Mouse (Mus musculus) thymus, postnatal 14 days (tissue): ENCODE measurements around the gene Gm4985.
"Not testable (repeated sequence)": the region's sequence is repeated elsewhere in the genome, so short reads cannot be mapped to it uniquely, and the experiment has no call there.

Source experiments
- DNase-seq: peaks from one replicate; pipeline ENCODE4 v3.0.0; 2021

Gm4985 gene

DNA sequence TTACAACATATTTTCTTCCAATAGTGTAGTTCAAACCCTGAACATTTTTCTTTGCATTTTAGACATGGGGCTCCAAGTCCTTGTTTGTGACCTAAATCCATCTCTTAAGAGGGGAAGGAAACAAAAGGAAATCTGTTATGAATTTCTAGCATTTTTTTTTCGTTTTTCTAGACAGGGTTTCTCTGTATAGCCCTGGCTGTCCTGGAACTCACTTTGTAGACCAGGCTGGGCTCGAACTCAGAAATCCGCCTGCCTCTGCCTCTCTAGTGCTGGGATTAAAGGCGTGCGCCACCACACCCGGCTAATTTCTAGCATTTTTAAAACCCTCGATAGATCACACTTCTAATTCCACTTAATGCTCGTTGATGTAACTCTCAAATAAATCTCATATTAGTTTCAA, at the start of gene Gm4985:
TSS of gene Gm4985 (minus strand) at position 101 of the 400 bp plus-strand sequence.
- DNase-seq: not testable (repeated sequence)

DNA sequence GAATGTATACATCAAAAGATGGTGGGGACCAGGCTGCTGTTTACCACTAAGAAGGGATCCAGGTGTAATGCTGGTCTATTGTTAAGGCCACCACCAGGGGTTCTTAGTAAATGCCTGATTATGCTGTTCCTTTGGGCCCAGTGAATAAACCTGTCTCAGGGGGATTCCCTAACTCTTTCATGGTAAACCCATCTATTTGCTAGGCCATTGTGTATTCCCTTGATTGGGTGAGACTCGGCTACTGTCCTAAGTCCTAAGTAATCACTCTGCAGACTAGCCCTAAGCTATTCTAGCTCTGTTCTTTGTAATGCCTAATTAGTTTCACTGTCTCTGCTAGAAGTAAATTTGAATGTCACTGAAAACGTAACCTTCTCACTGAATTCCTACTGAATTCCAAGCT, 4.6 kb downstream of the Gm4985 start:
- DNase-seq: no peak
